Mouse (Mus musculus): ENCODE results near the gene Cox4i1. TPM values are rescaled to one million over a fixed set of nuclear protein-coding genes. Genes with fewer than 3 reads are reported as not detected.

Cox4i1 gene
- polyA plus RNA-seq, 3 experiments from 2014 or later: 1,064 to 1,179 (median 1,122) TPM

DNA sequence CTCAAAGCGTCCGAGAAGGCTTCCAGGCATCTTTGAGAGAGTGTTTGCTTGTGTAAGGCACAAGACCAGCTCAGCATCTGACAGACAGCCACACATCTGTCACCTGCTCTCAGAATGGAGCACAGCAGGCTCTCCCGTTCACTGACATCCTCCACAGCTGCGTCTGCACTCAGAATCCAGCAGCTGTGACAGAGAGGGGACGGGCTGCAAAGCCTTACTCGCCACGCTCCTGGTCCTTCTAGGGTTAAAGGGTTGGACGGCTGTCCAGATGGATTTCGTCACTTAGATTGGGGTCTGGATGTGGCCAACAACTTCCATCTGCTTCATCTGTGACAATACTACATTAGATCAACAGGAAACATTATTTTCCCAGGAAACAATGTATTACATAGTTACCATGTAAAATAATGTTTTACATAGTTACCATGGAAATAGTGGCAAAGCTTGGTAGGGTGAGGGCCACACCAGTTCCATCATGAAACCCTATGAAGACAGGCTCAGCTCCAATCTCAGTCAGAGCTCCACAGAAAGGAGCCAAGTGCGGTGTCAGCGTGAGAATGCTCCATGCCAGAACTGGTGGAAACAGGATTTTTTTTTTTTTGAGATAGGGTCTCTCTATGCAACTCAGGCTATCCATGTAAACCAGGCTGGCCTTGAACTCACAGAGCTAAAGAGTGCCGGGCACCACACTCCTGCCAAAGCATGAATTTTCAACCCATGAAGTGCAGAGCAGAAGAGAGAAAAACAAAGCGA is 28.6 kb downstream of the Cox4i1 start:
- no peak for ATAC-seq

DNA sequence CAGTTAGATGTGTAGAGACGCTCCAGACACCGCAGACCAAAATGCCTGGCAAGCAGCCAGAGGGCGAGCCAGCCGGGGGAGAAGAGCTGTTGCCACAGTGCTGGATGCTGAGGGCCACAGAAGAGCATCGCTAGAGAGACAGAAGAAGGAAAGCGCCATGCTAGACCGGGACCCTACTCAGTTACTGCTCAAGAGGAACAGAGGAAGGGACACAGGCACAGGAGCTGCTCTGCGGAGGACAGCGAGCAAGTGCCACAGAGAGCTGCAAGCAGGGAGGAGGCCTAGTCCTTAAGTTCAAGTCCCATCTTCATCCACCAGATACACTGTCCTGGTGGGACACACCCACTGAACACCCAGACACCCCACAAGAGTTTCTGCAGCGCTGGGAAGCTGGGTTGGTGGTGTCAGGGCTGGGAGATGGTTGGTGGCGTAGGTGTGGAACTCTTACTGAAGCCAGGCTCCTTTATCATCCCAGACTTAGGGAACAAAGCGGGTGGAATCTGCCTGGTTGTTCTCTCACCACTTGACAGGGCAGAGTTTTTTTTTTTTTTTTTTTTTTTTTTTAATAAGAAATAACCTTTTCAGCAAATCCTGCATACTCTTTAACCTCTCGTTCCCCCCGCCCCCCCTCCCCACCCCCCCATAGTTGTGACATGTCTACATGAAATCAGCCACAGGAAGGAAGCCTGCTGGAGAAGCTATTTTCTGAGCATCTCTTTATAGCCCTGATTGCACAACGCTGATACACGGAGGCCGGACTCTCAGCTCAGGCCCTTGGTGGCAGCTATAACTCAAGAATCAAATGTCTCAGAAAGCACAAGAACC is 29.3 kb downstream of the Cox4i1 start:
- ATAC-seq: no peak

DNA sequence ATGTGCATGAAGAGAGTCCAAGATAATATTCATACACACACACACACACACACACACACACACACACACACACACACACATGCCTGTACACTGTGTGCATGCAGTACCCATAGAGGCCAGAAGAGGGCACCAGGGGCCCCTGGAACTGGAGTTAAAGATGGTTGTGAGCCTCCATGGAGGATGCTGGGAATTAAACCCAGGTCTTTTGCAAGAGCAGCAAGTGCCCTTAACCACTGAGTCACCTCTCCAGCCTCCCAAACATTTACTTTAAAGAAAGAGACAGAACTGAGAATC is 29.9 kb downstream of the Cox4i1 start:
- no peak for ATAC-seq

DNA sequence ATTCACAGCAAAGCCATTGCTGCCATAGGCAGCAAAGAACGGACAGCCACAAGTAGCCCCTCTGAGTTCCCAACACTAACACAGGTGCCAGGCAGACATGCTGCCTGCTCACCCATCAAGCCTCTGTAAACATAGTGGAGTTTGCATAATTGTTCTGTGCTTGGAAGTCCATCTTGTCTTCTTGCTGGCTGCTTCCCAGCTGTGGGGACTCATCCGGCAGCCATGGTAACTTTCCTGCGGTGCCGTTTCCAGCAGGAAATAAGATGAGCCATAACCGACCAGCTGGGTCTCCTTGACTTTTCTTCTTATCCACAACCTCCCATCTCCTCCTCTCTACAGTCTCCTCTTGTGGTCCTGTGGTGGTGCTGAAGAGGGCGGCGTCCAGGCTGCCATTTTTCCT is 30.4 kb downstream of the Cox4i1 start:
- ATAC-seq: no peak

DNA sequence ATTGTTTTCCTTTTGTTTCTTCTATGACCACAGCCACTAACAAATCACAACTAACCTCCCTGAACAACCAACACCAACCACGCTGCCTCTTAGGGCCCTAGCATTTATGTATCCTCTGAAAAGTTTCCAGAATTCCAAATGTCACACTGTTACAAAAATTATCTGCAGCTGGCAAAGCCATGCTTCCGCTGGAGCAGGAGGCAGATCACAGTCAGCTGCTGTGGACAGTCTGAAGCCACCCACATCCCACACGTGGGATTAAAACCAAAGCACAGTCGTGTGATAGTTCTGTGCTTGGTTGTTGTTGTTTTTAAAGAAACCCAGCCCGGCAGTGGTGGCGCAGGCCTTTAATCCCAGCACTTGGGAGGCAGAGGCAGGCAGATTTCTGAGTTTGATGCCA is 31.1 kb downstream of the Cox4i1 start:
- no peak for ATAC-seq

DNA sequence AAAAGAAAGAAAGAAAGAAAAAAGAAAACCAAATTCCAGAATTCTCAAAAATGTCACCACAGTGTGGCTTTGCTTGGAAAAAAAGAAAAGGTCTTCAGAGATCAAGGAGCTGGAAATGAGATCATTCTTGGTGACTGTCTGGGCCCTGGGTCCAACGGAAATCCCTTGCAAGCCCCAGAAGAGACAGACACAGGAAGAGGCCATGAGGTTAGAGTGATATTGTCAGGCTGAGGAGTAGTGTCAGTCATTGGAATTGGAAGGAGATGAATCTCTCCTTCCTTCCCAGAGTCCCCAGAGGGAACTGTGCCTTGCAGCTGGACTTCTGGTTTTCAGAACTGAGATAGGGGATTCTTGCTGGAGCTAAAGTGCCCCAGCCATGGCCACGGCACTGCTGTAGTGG is 31.5 kb downstream of the Cox4i1 start:
- peak; percentile 31 for ATAC-seq

DNA sequence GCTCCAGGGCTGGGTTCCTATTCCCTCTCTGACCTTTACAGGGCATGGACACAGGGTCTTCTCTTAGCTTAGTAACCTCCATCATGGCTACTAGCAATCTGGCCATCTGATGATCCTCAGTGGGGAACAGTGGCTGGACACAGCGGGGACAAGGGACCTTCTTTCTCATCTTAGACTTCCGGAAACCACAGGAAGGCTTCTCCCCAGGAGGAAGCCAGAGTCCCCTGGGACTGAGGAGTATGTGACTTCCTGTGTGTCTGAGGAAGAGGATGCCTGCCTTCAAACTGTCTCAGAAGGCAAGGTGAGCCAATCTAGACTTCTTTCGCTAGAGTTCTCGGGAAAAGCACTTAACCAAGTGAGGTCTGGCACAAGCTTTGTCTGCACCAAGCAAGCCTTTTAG is 32.0 kb downstream of the Cox4i1 start:
- ATAC-seq: no peak

DNA sequence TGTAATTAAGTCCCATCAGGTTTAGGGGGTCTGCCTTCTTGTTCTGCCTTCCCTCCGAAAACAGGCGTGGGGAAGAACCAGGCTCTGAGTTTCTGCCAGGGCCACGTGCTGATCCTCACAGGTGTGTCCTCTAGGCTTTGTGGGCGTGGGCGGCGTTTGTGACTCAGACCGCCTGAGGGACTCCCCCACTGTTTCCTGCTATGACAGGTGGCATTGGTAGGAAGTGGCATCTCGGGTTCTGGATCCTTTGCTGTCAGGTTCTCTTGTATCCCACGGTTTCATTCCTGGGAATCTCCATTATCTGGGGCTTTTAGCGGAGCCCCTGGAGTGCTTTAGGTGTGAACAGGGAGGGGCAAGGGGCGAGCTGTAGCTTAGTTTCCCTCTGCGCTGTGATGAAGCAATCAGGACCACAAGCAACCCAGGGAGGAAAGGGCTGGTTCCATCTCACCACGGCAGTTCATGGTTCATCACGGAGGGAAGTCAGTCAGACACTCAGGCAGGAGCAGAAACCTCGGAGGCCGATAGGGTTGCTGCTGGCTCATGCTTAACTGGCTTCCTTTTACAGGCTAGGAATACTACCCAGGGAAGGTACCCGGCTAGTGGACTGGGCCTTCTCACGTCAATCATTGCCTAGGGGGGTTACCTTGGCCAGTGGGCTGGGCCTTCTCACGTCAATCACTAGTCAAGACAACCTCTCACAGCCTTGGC is 33.9 kb downstream of the Cox4i1 start:
- ATAC-seq: peak; percentile 89

DNA sequence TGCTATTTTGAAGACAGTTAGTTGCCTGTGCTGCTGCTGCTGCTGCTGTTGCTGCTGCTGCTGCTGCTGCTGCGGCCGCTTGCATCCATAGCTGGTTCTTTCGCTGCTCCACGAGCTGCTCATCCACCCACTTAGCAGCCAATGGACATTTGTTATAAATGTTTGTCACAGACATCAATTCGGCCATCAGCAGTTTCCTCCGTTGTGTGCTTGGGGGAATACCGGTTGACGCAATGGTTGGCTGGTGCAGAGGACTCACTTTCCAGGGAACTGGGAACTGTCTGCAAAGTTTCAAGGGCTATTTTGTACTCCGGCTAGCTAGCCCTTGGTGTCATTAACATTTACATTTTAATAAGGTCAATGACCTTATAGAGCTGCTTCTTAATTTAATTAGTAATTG is 36.2 kb downstream of the Cox4i1 start:
- no peak for ATAC-seq

DNA sequence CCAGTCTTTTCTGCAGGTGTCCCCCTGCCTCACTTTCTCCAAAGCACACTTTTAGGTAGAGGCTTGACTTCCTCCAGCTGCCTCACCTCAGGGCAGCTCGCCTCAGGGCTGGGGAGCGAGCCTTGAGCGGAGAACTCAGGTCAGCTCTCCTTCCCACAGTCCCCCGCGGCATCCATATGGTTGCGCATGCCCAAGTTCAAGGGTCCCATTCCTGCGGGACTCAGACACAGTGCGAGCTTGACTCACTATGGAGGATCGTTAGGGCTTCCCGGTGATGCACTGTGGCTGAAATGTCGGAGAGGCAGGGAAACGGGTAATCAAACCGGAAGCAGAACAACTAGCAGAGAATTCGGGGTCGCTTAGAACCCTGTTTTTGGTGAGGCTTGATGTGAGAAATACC is 37.1 kb downstream of the Cox4i1 start:
- no peak for ATAC-seq

DNA sequence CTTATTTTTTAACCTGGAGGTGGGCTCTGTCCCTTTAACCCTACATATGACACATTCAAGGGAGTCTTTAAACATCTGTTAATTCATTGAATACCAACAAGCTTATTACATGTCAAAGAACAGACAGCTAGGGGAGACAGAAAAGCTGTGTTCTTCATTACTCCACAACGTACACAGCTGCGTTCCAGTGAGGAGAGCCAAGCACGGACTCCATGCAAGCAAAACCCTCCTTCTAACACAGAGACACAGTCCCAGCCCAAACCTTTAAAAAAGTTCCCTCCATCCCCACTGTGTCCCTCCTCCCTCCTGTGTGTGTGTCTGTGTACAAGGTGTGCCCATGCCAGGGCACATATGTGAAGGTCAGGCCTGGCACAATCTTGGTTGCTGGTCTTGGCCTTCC is 38.2 kb downstream of the Cox4i1 start:
- ATAC-seq: no peak

DNA sequence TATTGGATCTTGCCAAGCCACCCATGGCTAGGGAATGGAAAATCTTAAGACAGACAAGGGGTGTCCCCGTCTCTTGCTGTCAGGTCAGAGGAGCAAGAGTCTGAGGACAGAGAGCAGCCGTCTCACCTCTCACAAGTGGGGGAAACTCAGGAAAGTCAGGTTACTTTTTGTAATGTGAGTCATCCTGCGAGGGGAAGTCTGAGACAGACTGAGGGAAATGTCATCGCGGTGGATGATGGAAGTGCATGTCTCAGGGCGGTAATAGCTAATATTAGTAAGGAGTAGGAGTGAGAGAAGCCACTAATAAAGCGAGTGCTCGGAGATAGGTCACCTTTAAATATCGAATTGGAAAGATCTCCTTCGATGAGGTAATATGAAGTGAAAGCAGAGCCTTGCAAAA is 41.2 kb downstream of the Cox4i1 start:
- peak; percentile 81 for ATAC-seq

DNA sequence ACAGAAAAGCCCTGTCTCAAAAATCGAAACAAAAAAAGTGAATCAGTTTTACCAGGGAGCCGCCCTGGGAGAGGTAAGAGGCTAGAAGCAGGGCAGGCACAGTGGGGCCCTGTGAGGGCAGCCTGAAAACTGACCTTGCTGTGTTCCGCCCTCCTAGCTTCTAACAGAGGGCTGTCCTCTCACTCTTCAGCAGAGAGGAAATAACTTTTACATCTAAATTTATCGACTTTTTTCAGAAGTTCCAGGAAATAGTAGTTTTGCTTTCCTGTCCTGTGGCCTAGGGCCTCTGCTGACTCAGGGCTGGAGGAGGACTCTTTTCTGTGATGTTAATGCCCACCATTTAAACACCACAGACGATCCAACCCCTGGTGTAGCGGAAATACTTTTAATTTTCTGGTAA is 47.2 kb downstream of the Cox4i1 start:
- ATAC-seq: peak; percentile 87

DNA sequence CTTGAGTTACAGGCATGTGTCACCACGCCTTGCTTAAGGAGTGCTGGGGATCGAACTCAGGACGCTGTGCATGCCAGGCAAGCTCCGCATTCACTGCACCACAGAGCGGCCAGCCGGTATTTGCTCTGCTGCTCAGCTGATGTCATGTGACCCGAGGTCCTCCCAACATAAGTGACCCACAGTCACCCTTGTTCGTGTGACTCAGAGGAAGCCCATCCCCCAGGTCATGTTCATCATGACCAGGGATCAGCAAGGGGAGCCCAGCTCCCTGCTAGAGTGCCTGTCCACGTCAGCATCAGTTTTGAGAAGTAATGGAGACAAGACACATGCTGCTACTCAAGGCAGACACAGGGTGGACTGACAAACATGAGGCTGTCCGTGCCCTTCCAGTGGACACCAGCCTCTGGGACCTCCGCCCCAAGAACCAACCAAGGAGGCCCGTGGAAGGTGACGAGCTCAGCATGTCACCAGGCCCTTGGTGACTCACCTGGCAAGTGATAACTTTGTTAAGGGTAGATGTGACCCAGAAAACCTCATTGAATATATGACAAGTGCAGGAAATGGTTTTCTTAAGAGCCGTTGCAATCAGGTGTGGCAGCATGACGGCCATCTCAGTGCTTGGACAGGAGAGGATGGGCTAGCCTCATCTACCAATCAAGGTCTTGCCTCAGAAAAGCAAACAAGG is 48.1 kb downstream of the Cox4i1 start:
- ATAC-seq: peak; percentile 42

DNA sequence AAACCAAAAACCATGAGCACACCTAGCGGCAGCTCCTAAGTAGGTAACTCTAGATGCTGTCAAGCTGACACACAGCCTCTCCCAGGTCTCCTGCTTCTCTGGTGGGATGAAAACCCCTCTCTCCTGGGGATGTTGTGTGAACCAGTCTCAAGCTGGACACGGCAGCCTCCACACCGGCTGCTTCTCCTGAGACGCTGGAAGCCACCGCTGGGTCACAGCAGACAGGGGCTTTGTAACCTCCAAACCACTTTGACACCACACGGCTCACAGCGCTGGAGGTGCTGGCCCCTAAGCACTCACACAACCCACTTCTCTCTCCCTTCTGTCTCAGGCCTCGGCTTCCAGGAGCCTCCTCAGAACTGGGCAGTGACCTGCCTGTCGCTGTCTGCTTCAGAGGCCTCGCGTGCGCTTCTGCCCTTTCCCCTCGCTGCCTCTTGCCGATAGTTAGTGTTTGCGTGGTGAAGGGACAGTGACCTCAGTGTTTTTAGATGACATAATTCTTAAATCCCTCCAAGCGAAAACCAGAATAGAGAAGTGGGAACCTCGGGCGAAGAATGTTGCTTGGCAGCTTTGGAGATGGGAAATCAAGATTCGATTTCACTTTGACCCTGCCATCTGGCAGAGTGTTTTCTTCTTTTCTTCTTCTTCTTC is 51.7 kb downstream of the Cox4i1 start:
- ATAC-seq: no peak

DNA sequence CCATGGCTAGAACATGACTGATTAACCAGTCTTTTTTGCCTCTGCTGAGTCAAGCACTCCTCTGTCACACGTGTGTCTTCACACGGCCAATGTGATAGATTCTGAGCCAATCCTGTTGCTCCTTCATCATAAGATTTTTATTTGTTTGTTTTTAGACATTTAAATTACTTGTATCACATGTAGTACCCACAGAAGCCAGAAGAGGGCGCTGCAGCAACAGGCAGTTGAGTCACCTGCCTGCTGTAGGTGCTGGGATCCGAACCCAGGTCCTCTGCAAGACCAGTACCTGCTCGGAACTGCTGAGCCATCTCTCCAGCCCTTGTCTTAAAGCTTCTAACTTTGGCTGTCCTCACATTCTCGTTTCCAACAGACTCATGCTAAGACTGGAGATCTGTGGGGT is 55.0 kb downstream of the Cox4i1 start:
- no peak for ATAC-seq

Other genes starting within 250 kb of the Cox4i1 start
- gene Gins2, start 78.9 kb upstream of the Cox4i1 start, polyA plus RNA-seq (2017; shearing (Covaris generic)): 10 to 100 TPM in 2 of 3 experiments, 1 to 10 TPM in 1; 9.6 to 54.3 (median 13.6) TPM
- gene 1190005I06Rik, start 20.6 kb upstream of the Cox4i1 start, polyA plus RNA-seq (2017; shearing (Covaris generic)): 1 to 10 TPM in 1 of 3 experiments, not detected in 2; 1.6 TPM
- under 1 TPM in 1 of 3 experiments, not detected in 2; 0.98 TPM for gene Gm27021, start 143 bp upstream of the Cox4i1 start, polyA plus RNA-seq (2017; shearing (Covaris generic))
- 10 to 100 TPM; 41.3 to 90.8 (median 53.1) TPM for gene Emc8, start 351 bp downstream of the Cox4i1 start, polyA plus RNA-seq (2017; shearing (Covaris generic))
- 10 to 100 TPM; 14.7 to 24.6 (median 20.5) TPM for gene Irf8, start 68.1 kb downstream of the Cox4i1 start, polyA plus RNA-seq (2017; shearing (Covaris generic))

All from inflammation-experienced regulatory T-cells, adult 6 months (primary cell).